ENCODE assay signal across 23 mouse cellular contexts in the genomic region with DNA sequence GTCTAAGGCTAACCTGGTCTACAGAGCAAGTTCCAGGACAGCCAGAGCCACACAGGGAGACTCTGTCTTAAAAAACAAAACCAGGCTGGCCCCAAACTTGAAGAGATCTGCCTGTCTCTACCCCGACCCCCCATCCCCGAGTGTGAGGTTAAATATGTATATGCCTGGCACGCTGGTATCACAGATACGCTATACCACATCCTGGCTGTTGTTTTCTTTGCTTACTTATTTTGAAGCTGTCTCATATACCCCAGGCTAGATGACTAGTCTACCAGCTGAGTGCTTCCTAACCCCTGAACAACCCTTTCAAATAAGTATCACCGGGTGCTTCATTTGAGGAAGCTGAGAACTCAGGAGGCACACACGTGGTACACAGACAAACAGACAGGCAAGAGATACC. TPM values are rescaled to one million over a fixed set of nuclear protein-coding genes. Genes with fewer than 3 reads are reported as not detected.
"Had no signal": no experiment of that assay in that cellular context is flagged by ENCODE, and none has a peak within 500 bp of the region (broad histone marks: within the 10 kb centered on the region; RNA-seq: fewer than 3 reads in every experiment).

No protein-coding gene starts in this region.

- H3K36me3 ChIP-seq: intestine, embryonic 15.5 days; kidney, embryonic 15.5 days; limb, embryonic 10.5 days; limb, embryonic 13.5 days; liver, embryonic 12.5 days; liver, embryonic 15.5 days; lung, embryonic 15.5 days; midbrain, embryonic 10.5 days; midbrain, embryonic 13.5 days had no signal

- H3K27me3 ChIP-seq: intestine, embryonic 15.5 days; kidney, embryonic 15.5 days; limb, embryonic 13.5 days; lung, embryonic 15.5 days; midbrain, embryonic 13.5 days had no signal

- H3K27ac ChIP-seq: intestine, embryonic 15.5 days; kidney, embryonic 15.5 days; limb, embryonic 10.5 days; limb, embryonic 13.5 days; liver, embryonic 12.5 days; liver, embryonic 15.5 days; lung, embryonic 15.5 days; midbrain, embryonic 10.5 days; midbrain, embryonic 13.5 days had no signal

- ATAC-seq: intestine, embryonic 15.5 days; liver, embryonic 12.5 days; midbrain, embryonic 13.5 days; midbrain, embryonic 16.5 days had no signal

- H3K4me3 ChIP-seq: intestine, embryonic 15.5 days; kidney, embryonic 15.5 days; limb, embryonic 10.5 days; limb, embryonic 13.5 days; liver, embryonic 12.5 days; liver, embryonic 15.5 days; lung, embryonic 15.5 days; megakaryocyte, embryonic 14.5 days; midbrain, embryonic 10.5 days; midbrain, embryonic 13.5 days; myocyte had no signal

- DNase-seq: kidney, adult 11 months; kidney, adult 8-10 months; kidney, postnatal 10 days; kidney, postnatal 36 days; liver; lung, adult 18-20 months; lung, postnatal 14 days had no signal

RNA-seq across cellular contexts. Expression of a gene that starts 37.5 kb away (rescaled TPM):
- total RNA-seq: monocyte, adult 5-6 weeks had no signal
- polyA plus RNA-seq: liver, embryonic 12.5 days; liver, embryonic 15.5 days; neural tube, embryonic 11.5 days; small intestine, adult 2 months; spleen, adult 2 months had no signal
